Mouse (Mus musculus) lung, postnatal 0 days (tissue): Measurements from ENCODE around the gene Mrpl43. TPM values are rescaled to one million over a fixed set of nuclear protein-coding genes. Genes with fewer than 3 reads are reported as not detected.

Experiments used
- ATAC-seq: fragments of 200-750 bp; cut with Nextera tagmentation; 2 replicates; pipeline ENCODE4 v1.8.0; 2017; ENCODE audit warnings: moderate library complexity
- DNase-seq: peaks from one replicate; pipeline ENCODE4 v3.0.0-alpha.2; 2016; ENCODE audit warnings: low spot score
- H3K27ac ChIP-seq: fragments of 300-500 bp; sonication (generic); 2 replicates; pipeline ENCODE4 v1.5.1; 2014; ENCODE audit warnings: antibody characterized with exemption, mild to moderate bottlenecking, low read length, mixed read lengths
- H3K27me3 ChIP-seq: fragments of 300-500 bp; sonication (generic); replicated peaks from 2 replicates; pipeline ENCODE4 v1.6.1; 2014; ENCODE audit warnings: low read length, mixed read lengths; ENCODE audit not compliant: insufficient read depth
- H3K36me3 ChIP-seq: fragments of 300-500 bp; sonication (generic); 2 replicates; pipeline ENCODE4 v1.6.1; 2014; ENCODE audit warnings: low read length, mixed read lengths; ENCODE audit not compliant: insufficient read depth
- H3K4me1 ChIP-seq: fragments of 300-500 bp; sonication (generic); 2 replicates; pipeline ENCODE4 v1.6.1; 2014; ENCODE audit warnings: antibody characterized with exemption, low read depth, low read length, mixed read lengths; ENCODE audit not compliant: insufficient read depth
- H3K4me2 ChIP-seq: fragments of 300-500 bp; sonication (generic); replicated peaks from 2 replicates; pipeline ENCODE4 v1.6.1; 2014; ENCODE audit warnings: low read depth, mild to moderate bottlenecking, low read length, moderate library complexity, mixed read lengths
- H3K4me3 ChIP-seq: fragments of 300-500 bp; sonication (generic); 2 replicates; pipeline ENCODE4 v1.5.1; 2014; ENCODE audit warnings: low read depth, low read length
- H3K9ac ChIP-seq: fragments of 300-500 bp; sonication (generic); replicated peaks from 2 replicates; pipeline ENCODE4 v1.6.1; 2014; ENCODE audit warnings: low read depth, mild to moderate bottlenecking
- H3K9me3 ChIP-seq: fragments of 300-500 bp; sonication (generic); 2 replicates; pipeline ENCODE4 v1.6.1; 2016; ENCODE audit warnings: low read length, mixed read lengths
- CTCF ChIP-seq: IDR thresholded peaks from 2 replicates; pipeline ENCODE4 v1.5.1; 2016; ENCODE audit warnings: antibody characterized with exemption, mild to moderate bottlenecking
- EP300 ChIP-seq: IDR thresholded peaks from 2 replicates; pipeline ENCODE4 v1.6.1; 2016; ENCODE audit warnings: antibody characterized with exemption, mild to moderate bottlenecking, control low read depth
- WGBS: fragments of 180-500 bp; shearing (Covaris S2); extraction: QIAGEN DNeasy Blood & Tissue Kit; methylation state at CpG from one replicate; pipeline ENCODE4 v1.1.7; 2014; 5-methylcytosine and 5-hydroxymethylcytosine counted together
- polyA plus RNA-seq: library from polyadenylated mRNA; unstranded; fragments of >200 nt; fragmentation: Nextera tagmentation; extraction: Ambion mirVana; gene quantifications from 2 replicates; pipeline ENCODE4 v1.2.1, GENCODE M21; 2015

Mrpl43 gene
- polyA plus RNA-seq, 1 experiment from 2014 or later, result 63.3 TPM

GRCm38 (mm10) chr19:45025937-45026568, 19.8 kb upstream of the Mrpl43 start:
- 88% methylated on average over 36 of the region's 37 CpGs for WGBS
- H3K4me3 ChIP-seq, result no peak overlapping the region
- no peaks in the 10 kb centered on the region for H3K27me3 ChIP-seq
- peaks cover 2% of the 10 kb centered on the region for H3K4me1 ChIP-seq
- H3K9ac ChIP-seq, result no peak overlapping the region
- no peak overlapping the region for H3K4me2 ChIP-seq
- no peaks in the 10 kb centered on the region for H3K9me3 ChIP-seq
- DNase-seq (no peak), ATAC-seq (no peak)
- H3K36me3 ChIP-seq, result peaks cover 10% of the 10 kb centered on the region
- TF ChIP-seq CTCF, result no peak
- no peak for TF ChIP-seq EP300
- H3K27ac ChIP-seq, result no peak overlapping the region

DNA sequence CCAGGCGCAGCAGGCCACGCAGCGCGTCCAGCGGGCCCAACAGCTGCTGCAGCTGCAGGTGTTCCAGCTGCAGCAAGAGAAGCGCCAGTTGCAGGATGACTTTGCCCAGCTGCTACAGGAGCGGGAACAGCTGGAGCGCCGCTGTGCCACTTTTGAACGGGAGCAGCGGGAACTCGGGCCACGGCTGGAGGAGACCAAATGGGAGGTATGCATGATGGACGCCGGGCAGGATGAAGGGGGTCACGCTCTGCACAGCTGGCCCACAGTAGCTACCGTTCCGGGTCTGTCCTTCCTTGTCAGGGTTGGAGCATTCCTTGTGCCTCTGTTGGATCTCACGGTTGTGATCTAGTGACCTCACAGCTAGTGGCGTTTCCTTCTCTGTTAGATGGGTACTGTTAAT, 18.5 kb upstream of the Mrpl43 start:
- Histone ChIP-seq H3K36me3 (peaks cover 10% of the 10 kb centered on the region), H3K9me3 (no peaks in the 10 kb centered on the region), H3K27me3 (no peaks in the 10 kb centered on the region), H3K27ac (no peak overlapping the region), H3K4me3 (no peak overlapping the region), H3K9ac (no peak overlapping the region), H3K4me1 (peaks cover 13% of the 10 kb centered on the region), H3K4me2 (no peak overlapping the region)
- ATAC-seq, result no peak
- no peak for TF ChIP-seq EP300
- no peak for TF ChIP-seq CTCF
- 79% methylated on average over 19 of the region's 20 CpGs for WGBS
- DNase-seq, result no peak

DNA sequence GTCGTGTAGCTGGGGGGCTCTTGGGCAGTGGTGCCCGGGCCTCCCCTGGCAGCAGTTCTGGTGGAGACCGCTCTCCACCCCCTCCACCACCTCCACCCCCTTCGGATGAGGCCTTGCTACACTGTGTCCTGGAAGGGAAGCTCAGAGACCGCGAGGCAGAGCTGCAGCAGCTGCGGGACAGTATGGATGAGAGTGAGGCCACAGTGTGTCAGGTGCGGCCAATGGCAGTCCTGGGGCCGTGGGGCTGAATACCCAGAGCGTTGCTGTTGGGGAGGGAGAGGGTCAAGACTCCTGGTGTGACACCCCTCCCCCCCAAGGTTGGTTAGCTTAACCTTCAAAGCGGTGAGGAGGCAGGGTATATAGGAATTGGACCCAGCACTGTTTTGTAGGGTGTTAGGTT, 17.8 kb upstream of the Mrpl43 start:
- WGBS, result 82% methylated on average over 11 of the region's 11 CpGs
- ATAC-seq (no peak), DNase-seq (no peak)
- Histone ChIP-seq H3K27me3 (no peaks in the 10 kb centered on the region), H3K9me3 (no peaks in the 10 kb centered on the region), H3K27ac (no peak overlapping the region), H3K9ac (no peak overlapping the region), H3K4me3 (no peak overlapping the region), H3K4me1 (peaks cover 17% of the 10 kb centered on the region), H3K4me2 (no peak overlapping the region), H3K36me3 (peaks cover 10% of the 10 kb centered on the region)
- no peak for TF ChIP-seq EP300
- TF ChIP-seq CTCF, result no peak

DNA sequence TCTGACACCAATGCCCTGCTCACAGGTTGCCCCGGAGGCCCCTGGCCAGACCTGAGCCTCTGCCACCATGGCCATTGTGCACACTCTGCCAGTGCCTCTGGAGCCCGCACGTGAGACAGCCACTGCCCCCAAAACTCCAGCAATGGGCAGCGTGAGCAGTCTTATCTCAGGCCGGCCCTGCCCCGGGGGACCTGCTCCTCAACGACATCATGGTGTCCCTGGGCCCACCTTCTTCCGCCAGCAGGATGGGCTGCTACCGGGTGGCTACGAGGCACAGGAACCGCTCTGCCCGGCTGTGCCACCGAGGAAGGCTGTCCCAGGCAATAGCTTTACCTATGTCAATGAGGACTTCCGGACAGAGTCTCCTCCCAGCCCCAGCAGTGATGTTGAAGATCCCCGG, 15.1 kb upstream of the Mrpl43 start:
- Histone ChIP-seq H3K4me2 (0 out of 2 replicates have a peak overlapping the region, but pooled peaks have one; percentile 31), H3K4me1 (peaks cover 21% of the 10 kb centered on the region), H3K4me3 (no peak overlapping the region), H3K9ac (no peak overlapping the region), H3K36me3 (peaks cover 7% of the 10 kb centered on the region), H3K27ac (no peak overlapping the region), H3K9me3 (no peaks in the 10 kb centered on the region), H3K27me3 (no peaks in the 10 kb centered on the region)
- TF ChIP-seq EP300 (no peak), CTCF (no peak)
- DNase-seq (no peak), ATAC-seq (no peak)
- 86% methylated on average over 15 of the region's 15 CpGs for WGBS

DNA sequence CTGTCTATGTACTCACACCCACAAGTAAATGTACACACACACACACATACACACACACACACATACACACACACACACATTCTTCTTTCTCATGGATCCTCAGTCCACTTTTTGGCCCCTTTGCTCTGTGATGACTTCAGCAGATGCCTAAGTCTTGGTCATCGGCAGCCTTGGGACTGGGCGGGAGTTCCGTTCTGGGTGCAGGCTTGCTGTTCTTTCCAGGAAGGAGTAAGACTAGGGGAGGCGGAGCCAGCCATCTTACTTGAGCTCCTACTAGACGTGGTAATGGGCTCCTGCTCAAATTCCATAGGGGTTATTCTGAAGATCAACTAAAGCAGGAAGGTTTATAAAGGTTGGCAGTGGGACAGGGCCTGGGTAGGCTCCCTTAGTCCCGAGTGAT, 14.1 kb upstream of the Mrpl43 start:
- TF ChIP-seq EP300 (no peak), CTCF (no peak)
- H3K9ac ChIP-seq, result 0 out of 2 replicates have a peak overlapping the region, but pooled peaks have one; percentile 3
- H3K27ac ChIP-seq, result peak overlapping the region; percentile 38; the same call in 1 of the 2 replicates
- no peaks in the 10 kb centered on the region; the same call in none of the 2 replicates for H3K36me3 ChIP-seq
- peaks cover 26% of the 10 kb centered on the region for H3K4me1 ChIP-seq
- DNase-seq (peak; percentile 88), ATAC-seq (no peak)
- H3K4me2 ChIP-seq, result peak overlapping the region; percentile 31
- WGBS, result 24% methylated on average over 6 of the region's 6 CpGs
- H3K4me3 ChIP-seq, result no peak overlapping the region
- H3K9me3 ChIP-seq, result no peaks in the 10 kb centered on the region
- H3K27me3 ChIP-seq, result no peaks in the 10 kb centered on the region

DNA sequence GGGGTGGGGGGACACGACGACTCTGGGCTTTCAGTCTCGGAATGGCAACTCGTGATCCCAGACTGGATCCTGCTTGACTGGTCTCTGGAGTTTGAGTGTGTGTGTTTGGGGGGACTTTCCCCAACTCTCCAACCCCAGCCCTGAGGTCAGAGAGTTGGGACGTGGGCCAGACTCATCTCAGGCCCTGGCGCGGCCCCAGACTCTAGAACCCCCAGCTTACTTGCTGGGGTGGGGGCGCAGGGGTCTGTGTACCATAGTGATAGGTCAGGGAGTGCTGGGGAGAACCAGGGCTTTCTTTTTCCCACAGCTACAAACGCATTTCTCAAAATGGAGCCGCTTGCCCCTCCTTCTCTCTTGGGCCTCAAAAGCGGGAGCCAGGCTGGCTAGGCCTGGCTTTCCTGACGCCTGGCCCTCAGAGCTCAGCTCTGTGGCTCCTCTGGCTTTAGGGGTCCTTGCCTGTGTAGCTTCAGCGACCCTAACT, 12.1 kb upstream of the Mrpl43 start:
- TF ChIP-seq CTCF (no peak), EP300 (no peak)
- ATAC-seq (0 out of 2 replicates have a peak, but pooled peaks have one; percentile 4), DNase-seq (peak; percentile 80)
- no peaks in the 10 kb centered on the region for H3K27me3 ChIP-seq
- no peaks in the 10 kb centered on the region; the same call in 1 of the 2 replicates for H3K36me3 ChIP-seq
- no peaks in the 10 kb centered on the region for H3K9me3 ChIP-seq
- peak overlapping the region; percentile 76 for H3K4me2 ChIP-seq
- peak overlapping the region; percentile 63 for H3K4me3 ChIP-seq
- peak overlapping the region; percentile 77 for H3K9ac ChIP-seq
- H3K4me1 ChIP-seq, result peaks cover 26% of the 10 kb centered on the region
- WGBS, result 0% methylated on average over 11 of the region's 13 CpGs
- peak overlapping the region; percentile 99 for H3K27ac ChIP-seq
